Mouse (Mus musculus) stomach, embryonic 14.5 days (tissue): Measurements from ENCODE around the gene Adgrf1. TPM values are rescaled to one million over a fixed set of nuclear protein-coding genes. Genes with fewer than 3 reads are reported as not detected.

ENCODE experiments used
- ATAC-seq: fragments of 200-750 bp; cut with Nextera tagmentation; 2 replicates; pipeline ENCODE4 v1.8.0; 2017; ENCODE audit warnings: low read depth, moderate TSS enrichment; ENCODE audit not compliant: insufficient number of reproducible peaks, insufficient read depth, low FRiP score
- H3K27ac ChIP-seq: fragments of 300-500 bp; sonication (generic); 2 replicates; pipeline ENCODE4 v1.5.1; 2014; ENCODE audit warnings: mild to moderate bottlenecking, low read length, moderate library complexity, mixed read lengths
- H3K27me3 ChIP-seq: fragments of 300-500 bp; sonication (generic); 2 replicates; pipeline ENCODE4 v1.6.1; 2014; ENCODE audit warnings: low read length, control low read depth, mixed read lengths; ENCODE audit not compliant: control insufficient read depth, insufficient read depth
- H3K36me3 ChIP-seq: fragments of 300-500 bp; sonication (generic); 2 replicates; pipeline ENCODE4 v1.6.1; 2014; ENCODE audit warnings: mild to moderate bottlenecking, control low read depth, low read length, moderate library complexity, mixed read lengths; ENCODE audit not compliant: control insufficient read depth, insufficient read depth
- H3K4me1 ChIP-seq: fragments of 300-500 bp; sonication (generic); 2 replicates; pipeline ENCODE4 v1.6.1; 2014; ENCODE audit warnings: low read length, control low read depth, mixed read lengths; ENCODE audit not compliant: control insufficient read depth, insufficient read depth
- H3K4me2 ChIP-seq: fragments of 300-500 bp; sonication (generic); replicated peaks from 2 replicates; pipeline ENCODE4 v1.6.1; 2014; ENCODE audit warnings: low read depth, low read length, control low read depth
- H3K4me3 ChIP-seq: fragments of 300-500 bp; sonication (generic); 2 replicates; pipeline ENCODE4 v1.5.1; 2014; ENCODE audit warnings: low read depth, low read length, control low read depth
- H3K9ac ChIP-seq: fragments of 300-500 bp; sonication (generic); replicated peaks from 2 replicates; pipeline ENCODE4 v1.6.1; 2014; ENCODE audit warnings: low read depth, mild to moderate bottlenecking, control low read depth, low read length, moderate library complexity, mixed read lengths
- H3K9me3 ChIP-seq: fragments of 300-500 bp; sonication (generic); 2 replicates; pipeline ENCODE4 v1.6.1; 2016; ENCODE audit warnings: low read depth, low read length, control low read depth; ENCODE audit not compliant: control insufficient read depth
- WGBS: fragments of 180-500 bp; shearing (Covaris S2); extraction: QIAGEN DNeasy Blood & Tissue Kit; methylation state at CpG from one replicate; pipeline ENCODE4 v1.1.7; 2014; 5-methylcytosine and 5-hydroxymethylcytosine counted together
- polyA plus RNA-seq: library from polyadenylated mRNA; unstranded; fragments of >200 nt; fragmentation: Nextera tagmentation; extraction: Ambion mirVana; gene quantifications from 2 replicates; pipeline ENCODE4 v1.2.1, GENCODE M21; 2014

The Adgrf1 gene
- polyA plus RNA-seq, 1 experiment from 2014 or later, result not detected

- H3K27ac ChIP-seq, result no peak overlapping the region
- no peak overlapping the region for H3K4me2 ChIP-seq
- peaks cover 12% of the 10 kb centered on the region; the same call in 1 of the 2 replicates for H3K4me1 ChIP-seq
- H3K9ac ChIP-seq, result no peak overlapping the region
- ATAC-seq, result no peak
- H3K27me3 ChIP-seq, result no peaks in the 10 kb centered on the region
- no peaks in the 10 kb centered on the region for H3K9me3 ChIP-seq
- WGBS, result 83% methylated on average over 3 of the region's 3 CpGs
- no peak overlapping the region for H3K4me3 ChIP-seq
- no peaks in the 10 kb centered on the region for H3K36me3 ChIP-seq
Measured at GRCm38 (mm10) chr17:43242609-43243008, 27.5 kb upstream of the Adgrf1 start.

- WGBS, result 80% methylated on average over 6 of the region's 6 CpGs
- Histone ChIP-seq H3K27me3 (no peaks in the 10 kb centered on the region), H3K27ac (no peak overlapping the region), H3K9me3 (no peaks in the 10 kb centered on the region), H3K9ac (no peak overlapping the region), H3K4me3 (no peak overlapping the region), H3K4me2 (no peak overlapping the region), H3K36me3 (no peaks in the 10 kb centered on the region), H3K4me1 (peaks cover 12% of the 10 kb centered on the region)
- ATAC-seq, result no peak
Measured at GRCm38 (mm10) chr17:43245364-43245763, 24.8 kb upstream of the Adgrf1 start.

GRCm38 (mm10) chr17:43247245-43247644 lies 22.9 kb upstream of the Adgrf1 start:
- Histone ChIP-seq H3K27ac (no peak overlapping the region), H3K4me3 (no peak overlapping the region), H3K4me2 (no peak overlapping the region), H3K36me3 (no peaks in the 10 kb centered on the region), H3K4me1 (peaks cover 13% of the 10 kb centered on the region), H3K27me3 (no peaks in the 10 kb centered on the region), H3K9me3 (no peaks in the 10 kb centered on the region), H3K9ac (no peak overlapping the region)
- ATAC-seq, result no peak
- 89% methylated on average over 3 of the region's 3 CpGs for WGBS

DNA sequence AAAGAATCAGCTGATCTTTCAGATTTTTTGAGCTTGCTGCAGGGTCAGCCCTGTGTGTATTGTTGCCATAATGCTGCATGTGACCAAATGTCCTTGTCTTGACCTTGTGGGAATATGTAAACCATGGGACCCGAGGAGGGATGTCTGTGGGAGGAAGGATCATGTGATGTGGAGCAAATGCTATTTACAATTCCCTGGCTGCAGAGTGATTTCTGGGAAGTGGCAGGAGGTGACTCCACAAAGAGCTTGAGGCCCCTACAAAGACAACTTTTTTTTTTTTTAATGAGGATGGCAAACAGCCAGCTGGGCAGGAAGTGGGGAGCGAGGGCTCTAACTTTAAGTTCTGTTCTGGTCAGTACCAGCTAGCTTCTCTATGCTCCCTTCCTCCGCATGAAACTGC lies 20.5 kb upstream of the Adgrf1 start:
- WGBS, result 34% methylated on average over 3 of the region's 3 CpGs
- no peak overlapping the region for H3K9ac ChIP-seq
- peak; percentile 34 for ATAC-seq

GRCm38 (mm10) chr17:43251249-43252125 lies 18.6 kb upstream of the Adgrf1 start:
- H3K4me3 ChIP-seq, result no peak overlapping the region
- H3K27me3 ChIP-seq, result no peaks in the 10 kb centered on the region
- no peaks in the 10 kb centered on the region for H3K9me3 ChIP-seq
- H3K4me2 ChIP-seq, result no peak overlapping the region
- no peak overlapping the region for H3K9ac ChIP-seq
- 0 out of 2 replicates have a peak, but pooled peaks have one; percentile 29 for ATAC-seq
- H3K4me1 ChIP-seq, result peaks cover 13% of the 10 kb centered on the region
- H3K36me3 ChIP-seq, result no peaks in the 10 kb centered on the region
- 52% methylated on average over 5 of the region's 5 CpGs for WGBS
- H3K27ac ChIP-seq, result no peak overlapping the region

More for the DNA sequence above, 20.5 kb upstream of the Adgrf1 start:
- H3K4me1 ChIP-seq, result peaks cover 13% of the 10 kb centered on the region
- H3K4me3 ChIP-seq, result no peak overlapping the region
- H3K4me2 ChIP-seq, result no peak overlapping the region
- no peak overlapping the region for H3K27ac ChIP-seq
- H3K27me3 ChIP-seq, result no peaks in the 10 kb centered on the region
- H3K36me3 ChIP-seq, result no peaks in the 10 kb centered on the region
- H3K9me3 ChIP-seq, result no peaks in the 10 kb centered on the region

- no peaks in the 10 kb centered on the region for H3K36me3 ChIP-seq
- H3K27me3 ChIP-seq, result no peaks in the 10 kb centered on the region
- ATAC-seq, result no peak
- H3K27ac ChIP-seq, result no peak overlapping the region
- WGBS, result 75% methylated on average over 11 of the region's 11 CpGs
- no peak overlapping the region for H3K4me2 ChIP-seq
- peaks cover 13% of the 10 kb centered on the region for H3K4me1 ChIP-seq
- no peaks in the 10 kb centered on the region for H3K9me3 ChIP-seq
- H3K4me3 ChIP-seq, result no peak overlapping the region
- H3K9ac ChIP-seq, result no peak overlapping the region
Measured at GRCm38 (mm10) chr17:43252846-43253245, 17.3 kb upstream of the Adgrf1 start.

GRCm38 (mm10) chr17:43254261-43254660 lies 15.9 kb upstream of the Adgrf1 start:
- Histone ChIP-seq H3K4me3 (no peak overlapping the region), H3K36me3 (no peaks in the 10 kb centered on the region), H3K9me3 (no peaks in the 10 kb centered on the region), H3K4me1 (peaks cover 9% of the 10 kb centered on the region), H3K9ac (no peak overlapping the region), H3K27ac (no peak overlapping the region), H3K27me3 (no peaks in the 10 kb centered on the region), H3K4me2 (no peak overlapping the region)
- ATAC-seq, result no peak
- WGBS, result 49% methylated on average over 3 of the region's 3 CpGs

GRCm38 (mm10) chr17:43256536-43257135 lies 13.5 kb upstream of the Adgrf1 start:
- Histone ChIP-seq H3K9ac (no peak overlapping the region), H3K36me3 (no peaks in the 10 kb centered on the region), H3K27me3 (no peaks in the 10 kb centered on the region), H3K4me3 (no peak overlapping the region), H3K4me2 (no peak overlapping the region), H3K4me1 (peaks cover under 1% of the 10 kb centered on the region; the same call in 1 of the 2 replicates), H3K9me3 (no peaks in the 10 kb centered on the region), H3K27ac (no peak overlapping the region)
- 77% methylated on average over 12 of the region's 12 CpGs for WGBS
- no peak for ATAC-seq
